Mouse (Mus musculus): ENCODE results near the gene Foxj3.
A peak's percentile ranks its signal among the peaks of the same experiment; 100 is the strongest.

Gene Foxj3

DNA sequence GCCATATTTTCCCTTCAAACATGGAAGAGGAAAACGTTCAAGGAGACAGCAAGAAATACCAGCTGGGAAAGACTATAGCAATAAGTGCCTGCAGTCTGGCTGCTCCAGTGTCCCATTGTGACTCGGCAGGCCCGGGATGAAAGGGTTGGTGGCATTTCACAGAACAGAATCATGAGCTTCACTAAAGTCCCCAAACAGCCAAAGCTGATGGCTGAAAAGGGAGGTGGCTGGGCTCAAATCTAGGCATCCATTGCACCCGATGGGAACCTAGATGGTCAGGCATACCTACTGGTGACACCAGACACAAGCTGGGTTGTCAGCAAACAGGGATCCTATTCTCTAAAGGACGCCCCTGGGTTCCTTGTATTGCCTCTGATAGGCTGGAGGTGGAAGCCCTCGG, 101.1 kb downstream of the Foxj3 start:
- DNase-seq: no peak

- DNase-seq: no peak
These were observed 101.9 kb downstream of the Foxj3 start for GRCm38 (mm10) chr4:119638656-119639055.

GRCm38 (mm10) chr4:119642666-119643065, 105.9 kb downstream of the Foxj3 start:
- DNase-seq: no peak

DNA sequence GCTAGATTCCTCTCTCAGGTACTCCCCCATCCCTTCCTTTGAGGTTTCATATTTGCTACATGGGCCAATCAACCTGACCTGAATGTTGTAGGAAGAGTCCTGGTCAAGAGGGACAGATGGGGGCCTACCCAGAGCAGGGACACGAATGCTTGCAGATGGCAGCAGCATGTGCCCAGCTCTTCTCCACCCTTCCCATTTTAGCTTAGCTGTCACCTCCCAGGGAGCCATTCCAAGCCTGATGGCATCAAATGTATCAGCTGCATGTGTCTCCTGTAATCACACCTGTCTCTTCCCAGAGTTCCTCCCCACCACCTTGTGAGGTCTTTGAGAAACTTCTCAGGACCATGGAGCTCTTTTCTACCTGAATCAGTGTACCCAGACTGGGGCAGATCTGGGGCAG, 120.2 kb downstream of the Foxj3 start:
- DNase-seq: no peak

DNA sequence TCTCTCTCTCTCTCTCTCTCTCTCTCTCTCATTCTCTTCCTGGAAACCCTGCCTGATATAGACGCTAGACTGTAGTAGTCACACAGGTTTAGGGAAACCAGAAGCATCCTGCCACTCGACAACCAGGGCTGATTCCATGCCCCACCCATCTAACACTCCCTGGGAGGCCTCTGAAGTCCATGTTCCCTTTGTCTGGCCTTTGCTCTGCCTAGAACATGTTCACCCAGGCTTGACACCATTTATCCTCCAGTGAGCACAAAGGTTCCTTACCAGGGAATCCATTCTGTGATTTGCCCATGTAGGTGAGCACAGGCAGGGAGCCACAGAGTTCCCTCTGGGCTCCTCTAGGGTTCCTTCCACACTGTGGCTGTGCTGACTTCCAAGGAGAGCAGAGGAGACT, 121.4 kb downstream of the Foxj3 start:
- no peak for DNase-seq

GRCm38 (mm10) chr4:119658731-119659130, 121.9 kb downstream of the Foxj3 start, which contains the start of gene Guca2b:
TSS of gene Guca2b (minus strand) at chr4:119658954.
- DNase-seq: no peak

DNA sequence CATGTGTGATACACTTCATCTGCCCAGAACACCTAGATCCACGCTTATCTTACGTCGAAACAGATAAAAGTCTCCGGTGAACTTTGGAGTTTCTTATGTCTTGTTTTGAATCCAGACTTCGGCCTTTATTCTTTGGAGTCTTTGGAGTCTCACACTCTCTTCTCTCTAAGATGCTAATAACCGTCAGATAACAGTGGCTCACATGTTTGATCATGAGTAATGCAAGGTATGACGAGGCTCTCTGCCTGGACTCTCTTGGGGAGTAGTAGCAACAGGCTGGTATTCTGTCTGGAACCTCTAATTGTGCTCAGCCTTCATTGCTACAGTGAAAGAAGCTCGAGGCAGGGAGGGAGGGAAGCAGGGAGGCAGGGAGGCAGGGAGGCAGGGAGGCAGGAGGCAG, 123.2 kb downstream of the Foxj3 start:
- DNase-seq: no peak

GRCm38 (mm10) chr4:119662151-119662550, 125.3 kb downstream of the Foxj3 start:
- DNase-seq: no peak

GRCm38 (mm10) chr4:119662976-119663375, 126.2 kb downstream of the Foxj3 start:
- DNase-seq: peak; percentile 55

GRCm38 (mm10) chr4:119663409-119664095, 126.7 kb downstream of the Foxj3 start:
- no peak for DNase-seq

GRCm38 (mm10) chr4:119665166-119665565, 128.4 kb downstream of the Foxj3 start:
- no peak for DNase-seq

GRCm38 (mm10) chr4:119666116-119666515, 129.3 kb downstream of the Foxj3 start:
- no peak for DNase-seq

- DNase-seq: no peak
These were observed 130.7 kb downstream of the Foxj3 start for GRCm38 (mm10) chr4:119667454-119667853.

GRCm38 (mm10) chr4:119668185-119668584, 131.4 kb downstream of the Foxj3 start:
- no peak for DNase-seq

DNA sequence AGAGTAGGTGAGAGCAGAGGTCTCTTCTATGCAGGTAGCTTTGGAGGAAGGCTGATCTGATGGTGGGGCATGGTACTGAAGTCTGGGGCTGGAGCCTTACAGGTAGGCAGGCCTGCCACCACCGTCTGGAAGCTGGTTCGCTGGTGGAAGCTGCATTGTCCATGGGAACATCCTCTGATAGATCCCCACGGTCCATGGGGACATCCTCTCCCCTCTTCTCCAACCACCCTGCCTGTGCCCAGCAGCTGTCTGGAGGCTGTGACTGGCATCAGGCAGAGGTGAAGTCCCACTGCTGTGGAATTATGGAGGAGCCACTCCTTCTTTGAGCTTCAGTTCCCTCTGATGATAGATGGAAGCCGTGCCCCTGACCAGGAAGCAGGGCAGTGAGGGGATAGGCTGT, 131.8 kb downstream of the Foxj3 start:
- no peak for DNase-seq

DNA sequence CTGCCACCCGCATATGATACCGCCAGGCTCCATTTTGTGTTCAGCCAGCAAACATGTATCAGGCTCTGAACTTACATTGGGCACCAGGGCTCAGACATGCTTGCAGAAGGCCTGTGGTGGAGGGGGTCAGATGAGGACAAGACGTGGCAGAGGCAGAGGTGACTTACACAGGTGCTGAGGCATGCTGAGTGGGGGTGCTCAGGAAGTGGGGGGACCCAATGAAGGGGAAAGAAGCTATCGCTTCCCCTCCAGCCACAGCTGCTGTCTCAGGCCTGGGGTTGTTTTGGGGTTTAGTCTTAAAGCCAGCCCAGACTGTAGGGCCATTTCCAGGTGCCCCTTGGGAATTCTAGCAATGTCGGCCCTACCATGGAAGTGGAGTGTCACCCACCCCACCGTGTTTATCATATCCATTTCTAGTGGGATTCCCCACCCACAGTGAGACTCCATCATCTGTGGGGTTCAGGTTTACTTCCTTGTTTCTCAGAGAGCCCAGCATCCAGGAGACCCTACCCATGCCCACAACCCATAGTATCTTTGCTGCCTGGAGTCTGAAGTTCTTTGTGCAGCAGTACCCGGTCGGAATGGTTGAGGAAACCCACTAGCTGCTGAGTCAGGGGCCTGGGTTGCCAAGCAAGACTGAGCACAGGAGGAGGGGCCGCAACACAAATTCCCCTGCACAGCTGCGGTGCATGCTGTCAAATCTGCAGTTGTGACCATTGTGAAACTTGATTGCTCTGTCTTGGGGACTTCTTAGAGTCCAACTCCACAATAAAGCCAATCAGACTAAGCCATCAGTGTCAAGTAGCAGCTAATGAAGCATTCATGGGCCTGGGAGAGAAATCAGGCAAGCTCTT, 132.8 kb downstream of the Foxj3 start:
- DNase-seq: no peak

DNA sequence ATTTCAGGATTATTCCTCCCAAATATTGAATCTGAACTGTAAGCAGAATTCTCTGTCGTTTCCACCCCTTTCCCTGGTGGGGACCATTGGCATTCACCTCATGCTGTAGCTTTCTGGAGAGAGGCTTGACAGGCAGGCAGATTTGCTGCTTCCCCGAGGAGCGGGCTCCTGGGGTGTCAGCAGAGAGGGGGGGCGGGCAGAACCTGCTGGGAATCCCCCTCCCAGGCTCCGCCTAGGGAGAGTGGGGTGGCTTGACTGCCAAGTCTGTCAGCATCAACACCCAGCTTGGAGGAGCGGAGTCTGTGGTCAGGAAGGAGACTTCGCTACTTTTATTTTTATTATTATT, 133.4 kb downstream of the Foxj3 start:
- DNase-seq: no peak

DNA sequence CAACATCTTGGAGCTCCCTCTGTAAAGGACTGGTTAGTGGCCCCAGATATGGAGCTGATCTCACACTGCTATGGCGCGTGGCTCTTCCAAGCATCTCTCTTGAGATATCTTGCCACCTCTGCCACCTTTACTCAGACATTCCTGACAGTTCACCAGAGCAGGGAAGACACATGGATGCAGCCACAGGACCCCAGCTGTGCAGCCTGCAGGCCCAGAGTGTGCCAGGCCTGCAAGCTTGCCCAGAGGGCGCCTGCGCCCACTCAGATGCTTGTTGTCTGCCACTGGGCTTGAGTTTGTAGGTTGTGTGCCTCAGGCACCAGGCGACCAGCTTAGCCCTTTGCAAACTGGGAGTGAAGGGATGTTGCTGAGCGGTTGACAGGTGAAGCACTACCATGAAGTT, 133.9 kb downstream of the Foxj3 start:
- no peak for DNase-seq

DNA sequence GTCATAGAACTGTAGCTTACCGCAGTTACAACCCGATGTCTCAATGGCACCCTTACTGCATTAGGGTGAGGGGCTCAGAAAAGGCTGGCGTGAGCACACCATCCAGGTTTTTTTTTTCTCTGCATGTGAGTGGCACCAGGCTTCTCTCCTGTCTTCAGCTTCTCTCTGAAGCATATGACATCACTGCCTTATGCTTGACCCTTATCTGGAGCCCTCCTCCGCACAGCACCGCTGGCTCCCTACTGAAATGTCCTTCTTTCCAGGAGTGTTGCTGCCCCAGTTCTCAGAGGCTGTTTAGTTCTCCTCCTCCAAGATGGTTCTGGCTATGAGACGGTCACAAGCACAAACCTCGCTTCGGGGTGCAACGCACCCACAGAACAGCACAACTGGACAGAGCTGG, 134.4 kb downstream of the Foxj3 start:
- no peak for DNase-seq

DNA sequence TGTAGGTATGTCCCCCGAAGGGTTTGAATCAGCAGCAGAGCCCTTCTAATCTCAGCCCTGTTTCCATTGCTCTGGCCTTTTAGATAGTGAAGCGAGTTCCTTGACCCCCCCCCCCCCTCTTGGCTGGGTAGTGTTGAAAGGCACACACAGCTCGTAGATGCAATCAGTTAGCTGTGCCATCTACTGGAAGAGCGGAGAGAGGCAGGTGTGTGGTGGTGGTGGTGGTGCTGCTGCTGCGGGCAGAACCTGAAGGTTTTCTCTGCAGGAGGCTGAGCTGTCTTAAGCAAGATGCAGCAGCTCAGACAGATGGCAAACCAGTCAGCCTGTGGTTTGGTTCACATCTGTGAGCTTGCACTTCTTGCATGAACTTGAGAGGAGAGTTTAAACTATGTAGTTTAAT, 135.9 kb downstream of the Foxj3 start:
- DNase-seq: peak; percentile 28
